Mouse (Mus musculus): ENCODE data around the gene Vps37c.

GRCm38 (mm10) chr19:10748401-10749102, 60.0 kb downstream of the Vps37c start:
- no peak for TF ChIP-seq FLI1 (IDR thresholded peaks at IDR 0.05; ENCODE audit: low read length)
- TF ChIP-seq GATA1 (IDR thresholded peaks at IDR 0.05; ENCODE audit: borderline replicate concordance, low read length) = no peak

All from megakaryocyte, embryonic 14.5 days (primary cell).